Mouse (Mus musculus) forebrain, embryonic 12.5 days (tissue): Measurements from ENCODE around the gene Mien1. TPM values are rescaled to one million over a fixed set of nuclear protein-coding genes. Genes with fewer than 3 reads are reported as not detected.

ENCODE experiments used
- ATAC-seq: fragments of 200-750 bp; cut with Nextera tagmentation; 2 replicates; pipeline ENCODE4 v1.8.0; 2017; ENCODE audit warnings: moderate TSS enrichment; ENCODE audit not compliant: low FRiP score
- H3K27ac ChIP-seq: fragments of 300-500 bp; sonication (generic); 2 replicates; pipeline ENCODE4 v1.5.1; 2016; ENCODE audit warnings: mild to moderate bottlenecking
- H3K27me3 ChIP-seq: fragments of 300-500 bp; sonication (generic); 2 replicates; pipeline ENCODE4 v1.6.1; 2016; ENCODE audit warnings: mild to moderate bottlenecking
- H3K36me3 ChIP-seq: fragments of 300-500 bp; sonication (generic); replicated peaks from 2 replicates; pipeline ENCODE4 v1.6.1; 2016; ENCODE audit warnings: mild to moderate bottlenecking
- H3K4me1 ChIP-seq: fragments of 300-500 bp; sonication (generic); 2 replicates; pipeline ENCODE4 v1.6.1; 2016
- H3K4me2 ChIP-seq: fragments of 300-500 bp; sonication (generic); 2 replicates; pipeline ENCODE4 v1.6.1; 2016; ENCODE audit warnings: mild to moderate bottlenecking, moderate library complexity
- H3K4me3 ChIP-seq: fragments of 300-500 bp; sonication (generic); replicated peaks from 2 replicates; pipeline ENCODE4 v1.5.1; 2016; ENCODE audit warnings: mild to moderate bottlenecking
- H3K9ac ChIP-seq: fragments of 300-500 bp; sonication (generic); 2 replicates; pipeline ENCODE4 v1.6.1; 2016; ENCODE audit warnings: mild to moderate bottlenecking
- H3K9me3 ChIP-seq: fragments of 300-500 bp; sonication (generic); 2 replicates; pipeline ENCODE4 v1.6.1; 2016
- WGBS: fragments of 180-500 bp; shearing (Covaris S2); methylation state at CpG from one replicate; pipeline ENCODE4 v1.1.7; 2016; 5-methylcytosine and 5-hydroxymethylcytosine counted together
- polyA plus RNA-seq: library from polyadenylated mRNA; unstranded; fragments of >200 nt; fragmentation: Nextera tagmentation; extraction: Ambion mirVana; gene quantifications from 2 replicates; pipeline ENCODE4 v1.2.1, GENCODE M21; 2016

Gene Mien1
- polyA plus RNA-seq = 142 and 154 TPM in 2 replicates

- peak within 1 kb of the TSS; percentile 66; the same call in 1 of the 2 replicates for H3K27ac ChIP-seq
These were observed at the start of gene Mien1 for GRCm38 (mm10) chr11:98438331-98439158. Mien1 (minus strand) TSS chr11:98438991.

DNA sequence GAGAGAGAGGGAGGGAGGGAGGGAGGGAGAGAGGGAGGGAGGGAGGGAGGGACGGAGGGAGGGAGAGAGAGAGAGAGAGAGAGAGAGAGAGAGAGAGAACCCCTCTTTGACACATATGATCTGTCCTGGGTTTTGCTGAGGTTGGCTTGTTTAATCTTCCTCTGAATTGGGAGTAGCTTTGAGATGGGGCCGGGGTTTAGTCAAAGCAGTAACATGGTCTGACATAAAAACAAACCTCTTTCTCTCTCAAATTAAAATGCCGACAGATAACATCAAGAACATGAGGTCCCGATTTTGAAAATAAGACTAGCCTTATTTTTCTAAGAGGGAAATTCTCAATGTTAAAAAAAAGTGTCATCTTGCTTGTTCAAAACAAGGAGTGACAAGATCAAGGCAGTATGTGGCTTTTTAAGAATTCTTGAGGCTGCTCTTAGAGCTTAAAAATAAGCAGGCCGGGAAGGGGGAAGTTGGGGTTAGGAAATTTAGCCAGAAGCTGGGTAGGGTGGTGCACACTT lies 48.8 kb upstream of the Mien1 start:
- no peak for ATAC-seq
- WGBS = 83% methylated on average over 4 of the region's 5 CpGs
- H3K36me3 ChIP-seq = no peaks in the 10 kb centered on the region
- no peak overlapping the region for H3K4me3 ChIP-seq
- H3K27me3 ChIP-seq = peaks cover 20% of the 10 kb centered on the region
- 0 out of 2 replicates have a peak, but pooled peaks cover 7% of the 10 kb centered on the region for H3K4me1 ChIP-seq
- H3K9me3 ChIP-seq = no peaks in the 10 kb centered on the region
- no peak overlapping the region for H3K9ac ChIP-seq
- no peak overlapping the region for H3K4me2 ChIP-seq
- no peak overlapping the region for H3K27ac ChIP-seq

More at GRCm38 (mm10) chr11:98438331-98439158, at the start of gene Mien1:
- Histone ChIP-seq H3K36me3 (peaks cover 22% of the 10 kb centered on the region), H3K9me3 (no peaks in the 10 kb centered on the region), H3K9ac (peak within 1 kb of the TSS; percentile 69), H3K4me3 (peak within 1 kb of the TSS; percentile 75), H3K27me3 (no peaks in the 10 kb centered on the region), H3K4me1 (peaks cover 9% of the 10 kb centered on the region), H3K4me2 (peak within 1 kb of the TSS; percentile 82)
- ATAC-seq = peak; percentile 89
- 2% methylated on average over 42 of the region's 43 CpGs for WGBS

GRCm38 (mm10) chr11:98485749-98486148 lies 47.0 kb upstream of the Mien1 start:
- 95% methylated on average over 2 of the region's 2 CpGs for WGBS
- ATAC-seq = no peak

GRCm38 (mm10) chr11:98482067-98482466 lies 43.3 kb upstream of the Mien1 start:
- Histone ChIP-seq H3K4me1 (no peaks in the 10 kb centered on the region), H3K36me3 (no peaks in the 10 kb centered on the region), H3K4me2 (no peak overlapping the region), H3K4me3 (no peak overlapping the region), H3K27ac (no peak overlapping the region), H3K27me3 (0 out of 2 replicates have a peak, but pooled peaks cover 3% of the 10 kb centered on the region), H3K9me3 (no peaks in the 10 kb centered on the region), H3K9ac (no peak overlapping the region)
- ATAC-seq = no peak
- 81% methylated on average over 10 of the region's 10 CpGs for WGBS

More at GRCm38 (mm10) chr11:98485749-98486148, 47.0 kb upstream of the Mien1 start:
- 0 out of 2 replicates have a peak, but pooled peaks cover 7% of the 10 kb centered on the region for H3K4me1 ChIP-seq
- H3K27ac ChIP-seq = no peak overlapping the region
- H3K9me3 ChIP-seq = no peaks in the 10 kb centered on the region
- H3K4me2 ChIP-seq = no peak overlapping the region
- H3K36me3 ChIP-seq = no peaks in the 10 kb centered on the region
- H3K4me3 ChIP-seq = no peak overlapping the region
- peaks cover 13% of the 10 kb centered on the region; the same call in 1 of the 2 replicates for H3K27me3 ChIP-seq
- H3K9ac ChIP-seq = no peak overlapping the region

DNA sequence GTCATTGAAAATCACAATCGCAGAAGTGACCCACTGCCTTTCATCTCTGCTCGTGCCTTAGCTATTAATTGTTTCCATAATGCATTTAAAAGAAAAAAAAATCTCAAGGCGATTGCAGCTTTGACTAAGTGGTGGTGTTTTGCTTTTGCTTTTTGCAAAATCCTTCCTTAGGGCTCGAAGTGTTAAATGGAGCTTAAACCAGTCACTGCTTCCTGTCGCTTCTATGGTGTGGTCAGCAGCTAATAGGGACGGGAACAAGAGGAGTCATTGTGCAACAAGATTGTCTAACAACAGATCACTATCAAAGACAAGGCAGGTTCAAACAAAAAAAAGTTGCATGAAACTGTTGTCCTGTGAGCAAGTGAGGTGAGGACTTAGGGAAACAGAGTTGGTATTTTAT lies 42.4 kb upstream of the Mien1 start:
- Histone ChIP-seq H3K27me3 (0 out of 2 replicates have a peak, but pooled peaks cover 3% of the 10 kb centered on the region), H3K9ac (no peak overlapping the region), H3K27ac (no peak overlapping the region), H3K36me3 (no peaks in the 10 kb centered on the region), H3K9me3 (no peaks in the 10 kb centered on the region), H3K4me3 (no peak overlapping the region), H3K4me1 (no peaks in the 10 kb centered on the region), H3K4me2 (no peak overlapping the region)
- 61% methylated on average over 6 of the region's 6 CpGs for WGBS
- no peak for ATAC-seq

GRCm38 (mm10) chr11:98479940-98480497 lies 41.2 kb upstream of the Mien1 start:
- 94% methylated on average over 12 of the region's 12 CpGs for WGBS
- Histone ChIP-seq H3K9me3 (no peaks in the 10 kb centered on the region), H3K4me2 (no peak overlapping the region), H3K27ac (no peak overlapping the region), H3K27me3 (0 out of 2 replicates have a peak, but pooled peaks cover 3% of the 10 kb centered on the region), H3K4me1 (no peaks in the 10 kb centered on the region), H3K9ac (no peak overlapping the region), H3K36me3 (no peaks in the 10 kb centered on the region), H3K4me3 (no peak overlapping the region)
- no peak for ATAC-seq

DNA sequence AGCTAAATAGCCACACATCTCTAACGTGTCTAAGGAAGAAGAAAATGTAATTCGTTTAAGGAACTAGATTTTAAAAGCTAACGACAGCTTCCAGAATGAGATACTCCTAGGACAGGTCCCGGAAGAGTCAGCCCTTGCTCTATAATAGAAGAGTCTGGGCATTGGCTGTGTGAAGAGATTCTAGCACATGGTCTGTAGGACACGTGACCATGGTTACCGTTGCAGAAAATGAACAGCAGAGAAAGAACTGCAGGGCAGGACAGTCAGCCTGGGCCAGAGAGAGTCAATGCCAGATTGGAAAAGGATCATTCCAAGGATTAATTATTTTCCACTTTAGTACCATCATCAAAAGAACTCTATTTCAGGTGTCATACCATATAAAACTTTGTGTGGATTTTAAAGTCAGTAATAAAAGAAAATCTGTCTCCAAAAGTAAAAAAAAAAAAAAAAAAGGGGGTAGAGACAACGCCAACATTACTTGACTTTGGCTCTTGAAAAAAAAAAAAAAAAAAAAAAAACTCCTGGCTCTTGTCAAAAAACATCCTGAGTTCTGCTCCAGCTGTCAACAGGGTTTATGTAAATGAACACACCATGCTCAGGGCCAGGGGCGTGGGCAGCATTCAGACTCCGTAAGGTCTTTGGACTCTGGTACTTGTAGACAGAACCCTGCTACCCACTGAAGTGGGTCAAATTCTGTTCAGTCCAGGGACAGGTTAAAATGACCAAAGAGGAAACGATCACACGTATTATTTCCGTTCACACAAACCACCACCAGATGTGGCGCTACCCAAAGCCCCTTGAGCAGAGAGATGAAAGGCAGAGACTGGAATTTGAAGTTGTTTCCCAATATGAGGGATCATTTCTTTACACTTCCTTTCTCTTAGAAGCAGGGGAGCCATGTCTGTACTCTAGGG lies 40.5 kb upstream of the Mien1 start:
- no peaks in the 10 kb centered on the region for H3K9me3 ChIP-seq
- no peak overlapping the region for H3K9ac ChIP-seq
- 0 out of 2 replicates have a peak, but pooled peaks cover 3% of the 10 kb centered on the region for H3K27me3 ChIP-seq
- no peak for ATAC-seq
- no peak overlapping the region for H3K4me3 ChIP-seq
- no peak overlapping the region for H3K4me2 ChIP-seq
- no peaks in the 10 kb centered on the region for H3K4me1 ChIP-seq
- no peaks in the 10 kb centered on the region for H3K36me3 ChIP-seq
- H3K27ac ChIP-seq = no peak overlapping the region
- WGBS = 84% methylated on average over 13 of the region's 13 CpGs

DNA sequence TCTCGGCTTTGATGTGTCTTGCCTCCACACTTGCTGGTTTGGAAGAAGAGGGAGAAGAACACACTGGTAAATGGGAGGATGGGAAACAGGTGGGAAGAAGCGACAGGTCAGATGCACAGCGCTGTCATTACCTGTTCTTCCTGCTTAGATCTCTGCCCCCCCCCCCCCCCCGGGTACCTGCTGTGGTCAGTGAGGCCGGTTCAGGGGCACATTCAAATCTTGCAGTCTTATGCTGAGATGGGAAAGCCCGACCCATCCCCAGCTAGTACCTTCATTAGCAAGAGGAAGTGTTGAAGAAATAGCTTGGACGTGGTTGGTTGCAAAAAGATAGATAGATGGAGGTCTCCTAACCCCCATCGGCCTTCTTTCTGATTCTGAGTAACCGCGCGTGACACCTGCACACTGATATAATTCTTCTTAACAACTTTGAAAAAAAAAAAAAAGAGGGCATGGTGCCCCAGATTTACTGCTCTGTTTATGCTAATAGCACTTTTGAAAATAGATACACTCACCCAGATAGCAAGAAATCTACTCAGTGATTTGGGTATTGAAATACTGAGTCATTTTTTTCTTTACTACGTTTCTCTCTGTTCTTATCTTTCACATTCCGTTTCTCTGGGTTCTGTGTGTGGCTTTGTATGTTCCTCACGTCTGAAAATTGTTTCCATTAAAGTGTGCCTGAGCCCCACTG lies 38.4 kb upstream of the Mien1 start:
- peaks cover 6% of the 10 kb centered on the region for H3K4me1 ChIP-seq
- H3K9me3 ChIP-seq = no peaks in the 10 kb centered on the region
- no peak for ATAC-seq
- WGBS = 77% methylated on average over 14 of the region's 14 CpGs
- 0 out of 2 replicates have a peak, but pooled peaks cover 4% of the 10 kb centered on the region for H3K27me3 ChIP-seq
- H3K36me3 ChIP-seq = no peaks in the 10 kb centered on the region
- H3K4me2 ChIP-seq = no peak overlapping the region
- H3K4me3 ChIP-seq = no peak overlapping the region
- H3K9ac ChIP-seq = no peak overlapping the region
- no peak overlapping the region for H3K27ac ChIP-seq

DNA sequence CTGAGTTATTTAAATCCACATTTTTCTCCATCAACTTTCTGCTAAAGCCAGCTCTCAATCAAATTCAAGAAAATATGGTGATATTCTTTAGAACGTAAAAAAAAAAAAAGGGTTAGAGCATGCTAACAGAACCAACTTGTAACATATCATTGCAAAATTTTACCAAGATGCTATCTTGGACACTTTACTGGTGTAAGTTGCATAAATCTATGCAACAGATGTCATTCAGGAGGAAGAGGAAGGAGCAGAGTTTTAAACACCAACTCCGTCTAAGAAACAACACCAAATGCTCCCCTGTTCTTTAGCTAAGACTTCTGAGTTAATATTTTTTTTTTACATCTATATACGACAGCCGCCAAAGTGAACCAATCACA lies 37.6 kb upstream of the Mien1 start:
- no peak overlapping the region for H3K9ac ChIP-seq
- no peak overlapping the region for H3K4me2 ChIP-seq
- 84% methylated on average over 4 of the region's 4 CpGs for WGBS
- H3K9me3 ChIP-seq = no peaks in the 10 kb centered on the region
- H3K36me3 ChIP-seq = no peaks in the 10 kb centered on the region
- H3K4me3 ChIP-seq = no peak overlapping the region
- H3K27ac ChIP-seq = no peak overlapping the region
- peaks cover 6% of the 10 kb centered on the region for H3K4me1 ChIP-seq
- H3K27me3 ChIP-seq = 0 out of 2 replicates have a peak, but pooled peaks cover 7% of the 10 kb centered on the region
- no peak for ATAC-seq

GRCm38 (mm10) chr11:98475630-98476433 lies 37.0 kb upstream of the Mien1 start:
- H3K27me3 ChIP-seq = 0 out of 2 replicates have a peak, but pooled peaks cover 7% of the 10 kb centered on the region
- H3K36me3 ChIP-seq = no peaks in the 10 kb centered on the region
- H3K4me3 ChIP-seq = no peak overlapping the region
- no peak overlapping the region for H3K27ac ChIP-seq
- no peak overlapping the region for H3K9ac ChIP-seq
- H3K4me2 ChIP-seq = no peak overlapping the region
- H3K4me1 ChIP-seq = peaks cover 6% of the 10 kb centered on the region
- no peaks in the 10 kb centered on the region for H3K9me3 ChIP-seq
- 87% methylated on average over 9 of the region's 9 CpGs for WGBS
- ATAC-seq = no peak

DNA sequence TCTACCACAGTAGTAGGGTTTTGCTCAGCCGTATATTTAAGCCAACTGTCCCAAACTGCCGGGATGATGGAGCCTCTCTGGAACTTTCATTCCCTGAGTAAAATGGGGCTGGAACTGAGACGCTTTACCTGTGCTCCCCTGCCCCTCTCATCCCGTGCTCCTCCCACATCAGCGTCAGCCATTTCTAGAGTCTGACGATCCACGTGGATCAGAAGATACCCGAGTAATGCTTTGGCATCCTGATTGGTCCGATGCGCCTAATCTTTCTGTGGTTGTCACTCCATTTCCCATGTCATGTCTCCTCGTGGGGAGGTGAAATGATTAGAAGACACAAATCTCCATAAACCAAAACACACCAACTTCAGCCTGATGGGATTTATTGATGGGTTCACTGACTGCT lies 36.2 kb upstream of the Mien1 start:
- WGBS = 90% methylated on average over 11 of the region's 11 CpGs
- ATAC-seq = no peak
- H3K9ac ChIP-seq = no peak overlapping the region
- no peak overlapping the region for H3K4me2 ChIP-seq
- H3K27ac ChIP-seq = no peak overlapping the region
- H3K4me1 ChIP-seq = peaks cover 6% of the 10 kb centered on the region
- H3K9me3 ChIP-seq = no peaks in the 10 kb centered on the region
- 0 out of 2 replicates have a peak, but pooled peaks cover 7% of the 10 kb centered on the region for H3K27me3 ChIP-seq
- H3K36me3 ChIP-seq = no peaks in the 10 kb centered on the region
- H3K4me3 ChIP-seq = no peak overlapping the region
